Mouse (Mus musculus): Measurements from ENCODE around the gene Gm11492.

GRCm38 (mm10) chr11:87609264-87609663 is 42.8 kb downstream of the Gm11492 start:
- TF ChIP-seq POLR2A (IDR thresholded peaks at IDR 0.05; ENCODE audit: low read depth, low read length) = no peak
- no peak for TF ChIP-seq CTCF (IDR thresholded peaks at IDR 0.05; ENCODE audit: borderline replicate concordance, insufficient read depth, low read length)

All from embryonic fibroblast, embryonic 13.5 days (primary cell).